Mouse (Mus musculus): Measurements from ENCODE around the gene Tmem45a.
"Not testable (repeated sequence)": the region's sequence is repeated elsewhere in the genome, so short reads cannot be mapped to it uniquely, and the experiment has no call there.

Tmem45a gene

DNA sequence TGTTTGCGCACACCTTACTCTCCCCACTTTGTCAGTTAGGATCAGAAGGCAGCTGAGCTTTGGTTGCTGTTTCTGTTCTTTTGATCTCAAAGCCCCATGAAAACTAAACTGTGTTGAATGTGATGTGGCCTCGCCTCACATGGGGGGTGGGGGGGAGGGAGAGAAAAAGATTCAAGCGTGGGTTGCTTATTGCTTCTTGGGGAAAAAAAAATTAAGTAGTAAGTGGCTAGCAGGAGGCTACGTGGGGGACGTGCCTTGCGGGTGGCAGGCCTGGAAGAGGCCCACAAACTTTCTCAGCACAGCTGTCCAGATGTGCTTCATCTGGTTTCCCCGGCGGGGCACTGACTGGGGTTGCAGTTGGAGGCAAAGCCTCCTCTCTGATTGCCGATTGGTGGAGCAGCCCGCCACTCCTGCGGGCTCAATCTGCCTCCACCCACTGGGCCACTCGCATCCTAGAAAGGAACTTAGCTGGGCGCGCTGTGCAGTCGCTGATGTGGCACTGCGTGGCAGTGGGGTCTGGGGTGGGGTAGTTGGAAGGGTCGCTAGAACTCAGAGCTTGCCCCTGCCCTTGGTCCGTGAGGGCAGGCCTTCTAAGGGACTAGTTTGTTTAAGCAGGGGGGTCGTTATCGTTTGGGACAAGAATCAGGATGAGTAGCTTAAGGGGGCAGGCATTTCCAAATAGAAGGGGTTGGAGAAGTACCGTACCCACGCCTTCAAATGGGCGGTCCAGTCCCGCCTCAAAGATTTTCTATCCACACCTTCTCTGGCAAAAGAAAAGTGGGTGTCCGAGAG lies at the start of gene Tmem45a:
Tmem45a (minus strand) TSS at position 343 of the 792 bp plus-strand sequence.
- peak; percentile 18 to 19 for DNase-seq

- no peak for DNase-seq
Measured at GRCm38 (mm10) chr16:56928023-56928422, 42.1 kb upstream of the Tmem45a start, which contains the start of gene Lnp1. Gene Lnp1, minus strand, starts transcription at chr16:56928061.

- DNase-seq, result no peak
Measured at GRCm38 (mm10) chr16:56920102-56920657, 34.2 kb upstream of the Tmem45a start.

DNA sequence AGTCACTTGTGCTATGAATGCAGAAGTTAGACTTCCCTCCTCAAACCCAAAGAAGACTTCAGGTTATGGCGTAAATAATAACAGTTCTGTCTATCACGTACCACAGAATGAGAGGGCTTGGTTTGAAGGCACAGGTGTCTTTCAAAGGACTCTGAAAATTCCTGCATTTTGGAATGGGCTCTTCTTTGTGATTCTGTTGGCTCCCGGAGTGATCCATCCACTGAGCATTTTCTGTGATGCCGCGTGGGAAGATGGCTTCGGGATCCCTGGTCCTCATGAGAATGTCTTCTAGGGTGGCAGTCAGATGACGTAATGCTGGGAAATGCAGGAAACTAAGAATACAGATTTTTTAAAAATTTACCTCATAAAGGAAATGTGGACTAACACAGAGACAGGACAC lies 31.3 kb upstream of the Tmem45a start:
- no peak for DNase-seq

DNA sequence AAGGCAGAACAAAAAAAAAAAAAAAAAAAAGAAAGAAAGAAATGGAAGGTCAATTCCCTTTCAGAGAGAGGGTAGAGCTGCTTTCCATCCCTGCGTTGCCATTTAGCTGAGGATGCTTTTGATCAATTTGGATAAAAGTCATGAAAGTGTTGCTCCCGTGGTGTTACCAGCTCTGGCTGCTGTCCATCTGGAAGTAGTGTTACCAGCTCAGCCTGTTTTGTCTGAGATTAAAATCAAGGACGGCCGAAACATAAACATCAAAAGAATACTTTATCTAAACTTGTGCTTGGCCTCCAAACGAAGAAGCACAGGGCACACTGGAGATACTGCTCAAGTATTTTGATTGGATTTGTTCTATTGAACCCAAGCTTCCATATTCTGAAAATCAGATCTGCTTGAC lies 23.0 kb upstream of the Tmem45a start:
- no peak for DNase-seq

- DNase-seq, result not testable (repeated sequence)
Measured at GRCm38 (mm10) chr16:56902206-56902605, 16.2 kb upstream of the Tmem45a start.

DNA sequence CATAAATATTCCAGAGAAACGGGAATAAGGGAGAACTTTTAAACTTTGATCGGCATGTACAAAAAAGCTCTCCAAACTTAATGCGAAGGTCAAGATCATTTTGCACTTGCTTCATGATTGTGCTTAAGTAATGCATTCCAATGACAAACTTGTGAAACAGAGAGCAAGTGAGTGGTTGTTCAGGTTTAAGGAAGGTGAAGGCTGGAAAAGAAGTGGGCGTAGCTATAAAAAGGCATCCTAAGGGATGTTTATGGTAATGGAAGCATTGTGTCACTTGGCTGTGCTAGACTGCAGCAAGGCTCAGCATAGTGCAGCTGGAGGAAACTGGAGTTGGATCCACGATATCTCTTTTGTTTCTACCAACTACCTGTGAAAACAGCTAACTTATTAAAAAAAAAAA lies 5.6 kb upstream of the Tmem45a start:
- DNase-seq, result no peak

GRCm38 (mm10) chr16:56886616-56887116 lies 700 bp upstream of the Tmem45a start:
- DNase-seq, result no peak

GRCm38 (mm10) chr16:56884811-56885210 lies 1.2 kb downstream of the Tmem45a start:
- no peak for DNase-seq

DNA sequence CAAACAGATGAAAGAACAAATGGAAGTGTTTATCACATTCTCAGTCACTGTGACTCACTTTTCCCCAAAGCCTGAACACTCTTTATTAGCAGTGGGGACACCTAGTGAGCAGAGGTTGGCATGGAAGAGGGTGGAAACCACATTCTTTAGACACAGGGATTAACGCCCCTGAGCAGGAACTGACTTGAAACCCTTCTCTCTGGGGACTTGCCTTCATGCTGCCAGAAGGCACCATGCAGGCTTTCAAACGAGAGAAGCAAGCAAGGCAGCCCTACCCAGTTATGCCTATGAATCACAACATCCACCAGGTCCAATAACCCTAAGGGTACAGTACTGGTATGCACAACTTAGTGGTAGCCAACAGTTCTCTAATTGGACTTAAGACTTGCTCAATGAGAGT lies 12.6 kb downstream of the Tmem45a start:
- no peak for DNase-seq

- no peak for DNase-seq
Measured at GRCm38 (mm10) chr16:56870458-56870857, 15.5 kb downstream of the Tmem45a start.

DNA sequence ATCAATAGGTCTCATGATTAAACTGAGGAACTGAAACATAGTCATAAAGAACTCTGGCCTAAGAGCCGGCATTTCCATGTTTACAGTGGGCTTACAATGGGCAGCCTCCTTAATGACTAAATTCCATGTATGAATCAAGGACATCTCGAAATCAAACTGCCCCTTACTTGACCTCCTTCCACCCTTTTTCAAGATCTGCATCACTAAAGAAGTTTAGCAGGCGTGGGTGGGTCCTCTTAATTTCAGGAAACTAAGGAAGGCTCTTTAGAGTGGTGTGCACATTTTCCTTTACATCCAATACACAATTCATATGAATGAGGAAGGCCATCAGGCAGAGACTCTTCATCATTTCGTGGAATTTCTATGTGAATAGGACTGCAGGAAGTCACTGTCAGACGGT lies 17.6 kb downstream of the Tmem45a start:
- DNase-seq, result no peak

DNA sequence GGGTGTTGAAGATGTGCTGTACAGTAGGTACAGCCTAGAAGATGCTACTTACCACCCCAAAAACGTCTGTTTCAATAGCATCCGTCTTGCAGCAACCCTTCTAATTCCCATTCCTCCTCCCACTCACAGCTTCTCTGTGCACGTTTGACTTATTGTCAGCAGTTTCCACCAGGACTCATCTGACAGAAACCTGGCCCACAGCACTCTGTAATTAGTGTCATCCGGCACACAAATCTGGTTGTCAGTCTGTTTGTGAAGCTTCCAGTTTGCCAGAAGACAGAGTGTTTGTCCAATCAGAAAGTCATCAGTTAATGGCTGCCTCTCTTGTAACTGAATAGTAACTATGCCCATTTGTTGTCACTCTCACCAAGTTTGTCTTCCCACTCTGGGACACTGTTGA lies 18.4 kb downstream of the Tmem45a start:
- no peak for DNase-seq

DNA sequence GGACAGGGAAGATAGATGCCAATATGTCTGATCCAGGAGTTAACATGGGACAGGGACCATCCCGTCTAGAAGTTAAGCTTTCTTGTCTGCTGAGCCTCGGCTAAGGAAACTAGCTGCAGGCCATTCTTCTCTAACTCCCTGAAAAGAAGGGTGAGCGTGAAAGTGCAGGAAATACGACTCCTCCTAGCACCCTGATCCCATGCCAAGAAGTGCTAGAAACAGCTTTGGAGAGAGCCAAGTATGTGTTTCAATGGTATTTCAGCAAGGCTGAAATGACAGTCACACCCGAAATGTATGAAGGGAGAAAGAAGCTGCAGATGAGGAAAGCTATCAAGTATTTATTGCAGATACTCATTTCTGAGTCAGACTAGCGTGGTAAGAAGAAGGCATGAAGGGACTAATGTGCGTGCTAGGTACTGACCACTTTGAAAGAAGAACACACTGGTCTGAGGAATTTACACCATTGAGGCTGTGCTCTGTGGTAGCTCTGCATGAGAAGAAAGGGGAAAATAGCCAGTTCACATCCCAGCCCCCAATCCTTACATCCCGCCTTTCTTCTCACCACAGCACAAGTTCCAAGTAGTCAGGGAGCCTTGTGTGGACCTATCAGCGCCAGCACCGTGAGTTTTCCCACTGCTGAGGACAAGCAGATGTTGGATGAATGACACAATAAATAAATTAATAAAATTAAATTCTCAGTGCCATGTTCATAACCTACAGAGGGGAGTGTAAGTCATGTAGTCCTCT lies 33.0 kb downstream of the Tmem45a start:
- DNase-seq, result no peak

DNA sequence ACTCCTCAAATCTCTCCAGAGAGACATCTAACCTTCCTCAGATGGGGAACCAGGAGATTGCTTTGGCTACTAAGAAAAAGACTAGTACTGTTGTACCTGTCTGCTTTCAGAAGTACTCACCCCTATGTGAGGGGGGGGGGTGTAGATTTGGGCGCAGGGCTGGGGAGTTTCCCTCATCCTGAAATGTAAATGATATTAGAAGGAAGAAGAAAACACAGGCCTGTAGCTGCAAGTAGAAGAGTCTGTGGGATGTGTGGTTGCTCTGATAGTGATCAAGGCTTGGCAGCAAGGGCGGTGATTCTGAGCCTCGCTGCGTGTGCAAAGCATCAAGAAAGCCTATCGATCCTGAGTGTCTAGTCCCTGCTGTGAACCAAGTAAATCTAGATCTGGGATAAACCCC lies 43.0 kb downstream of the Tmem45a start:
- DNase-seq, result no peak

DNA sequence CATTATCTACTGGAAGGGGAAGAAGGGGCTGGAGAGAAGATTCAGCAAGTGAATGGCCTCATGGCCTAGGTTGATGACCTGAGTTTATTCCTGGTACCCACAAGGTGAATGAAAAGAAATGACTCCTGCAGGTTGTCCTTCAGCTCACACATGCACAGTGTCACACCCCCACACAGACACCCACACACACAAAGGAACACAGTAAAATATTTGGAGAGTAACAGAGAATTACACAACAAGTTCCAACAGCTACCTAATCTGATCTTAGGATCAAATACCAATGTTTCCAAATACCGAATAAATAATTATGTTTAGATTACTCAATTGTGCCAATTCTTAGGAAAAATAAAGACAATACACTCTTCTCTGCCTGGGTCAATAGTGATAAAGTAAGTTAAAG lies 52.7 kb downstream of the Tmem45a start:
- DNase-seq, result no peak

- DNase-seq, result no peak
Measured at GRCm38 (mm10) chr16:56831986-56832385, 54.0 kb downstream of the Tmem45a start.

DNA sequence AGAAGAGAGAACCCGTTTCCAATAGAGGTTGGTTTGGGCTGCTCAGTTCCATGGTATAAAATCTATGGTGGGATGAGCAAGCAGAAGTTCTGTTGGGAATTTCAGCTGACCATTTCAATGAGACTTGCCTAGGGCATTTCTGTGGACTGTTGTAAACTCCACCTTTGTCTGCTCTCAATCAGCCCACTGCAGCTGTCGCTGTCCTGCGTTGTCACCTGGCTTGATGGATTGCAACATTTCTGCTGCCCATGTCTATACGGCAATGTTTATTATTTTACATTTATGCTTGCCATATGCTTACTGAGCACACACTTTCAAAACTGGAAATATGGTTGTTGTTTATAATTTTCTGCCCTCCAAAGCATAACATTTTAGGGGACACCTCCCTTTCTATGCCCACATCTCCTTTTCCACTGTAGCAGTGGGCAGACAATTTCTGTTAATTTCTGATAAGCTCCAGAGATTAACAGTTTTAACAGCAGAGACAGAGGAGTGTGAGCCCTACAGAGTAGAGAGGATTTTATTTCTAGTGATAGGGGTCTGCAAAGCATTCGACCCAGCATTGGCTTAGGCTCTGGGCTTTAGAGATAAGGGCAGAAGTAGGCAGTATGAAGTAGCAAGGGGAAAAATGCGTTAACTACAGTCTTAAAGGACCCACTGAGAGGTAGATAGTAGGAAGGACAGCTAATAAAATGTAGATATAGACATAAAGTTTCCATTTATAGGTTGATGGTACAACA lies 84.4 kb downstream of the Tmem45a start:
- DNase-seq, result no peak

DNA sequence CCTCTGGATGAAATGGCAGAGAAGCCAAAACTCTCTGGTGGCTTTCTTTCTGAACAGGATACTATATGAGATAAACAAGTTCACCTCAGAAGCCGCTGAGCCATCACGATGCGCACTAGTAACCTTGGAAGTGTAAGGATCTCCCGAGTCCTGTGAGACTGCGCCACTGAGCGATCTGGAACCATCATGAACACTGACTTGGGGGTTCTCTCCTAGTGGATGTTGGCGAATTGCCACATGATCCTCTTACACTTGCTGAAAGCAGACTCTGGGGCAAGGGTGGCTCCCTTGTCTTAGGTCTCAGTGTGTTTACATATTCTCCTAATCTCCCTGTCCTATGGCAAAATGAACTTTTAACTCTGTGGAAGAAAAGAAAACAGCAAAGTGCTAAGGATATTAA lies 85.0 kb downstream of the Tmem45a start:
- no peak for DNase-seq

GRCm38 (mm10) chr16:56800469-56800868 lies 85.5 kb downstream of the Tmem45a start:
- DNase-seq, result no peak

- DNase-seq, result no peak
Measured at GRCm38 (mm10) chr16:56799541-56800029, 86.4 kb downstream of the Tmem45a start.

GRCm38 (mm10) chr16:56798873-56799272 lies 87.1 kb downstream of the Tmem45a start:
- DNase-seq, result no peak
